Mouse (Mus musculus): ENCODE measurements around the gene Ube2h. TPM values are rescaled to one million over a fixed set of nuclear protein-coding genes. Genes with fewer than 3 reads are reported as not detected.

The Ube2h gene
- polyA plus RNA-seq, 1 experiment from 2014 or later = 56.9 TPM

- Histone ChIP-seq H3K4me1 (no peaks in the 10 kb centered on the region), H3K4me3 (replicated peaks) (no peak overlapping the region), H3K27ac (no peak overlapping the region), H3K36me3 (replicated peaks) (peaks cover 27% of the 10 kb centered on the region), H3K9me3 (no peaks in the 10 kb centered on the region), H3K9ac (no peak overlapping the region), H3K27me3 (no peaks in the 10 kb centered on the region), H3K4me2 (no peak overlapping the region)
- WGBS = 91% methylated on average over 4 of the region's 4 CpGs
- ATAC-seq (ENCODE audit: low FRiP score) = no peak
Measured at GRCm38 (mm10) chr6:30265402-30265801, 38.9 kb downstream of the Ube2h start.

GRCm38 (mm10) chr6:30263053-30263452, 41.3 kb downstream of the Ube2h start:
- H3K27ac ChIP-seq = no peak overlapping the region
- H3K9me3 ChIP-seq = no peaks in the 10 kb centered on the region
- peaks cover 43% of the 10 kb centered on the region for H3K36me3 ChIP-seq (replicated peaks)
- no peak overlapping the region for H3K9ac ChIP-seq
- WGBS = 88% methylated on average over 4 of the region's 4 CpGs
- no peaks in the 10 kb centered on the region for H3K4me1 ChIP-seq
- no peak overlapping the region for H3K4me2 ChIP-seq
- H3K4me3 ChIP-seq (replicated peaks) = no peak overlapping the region
- H3K27me3 ChIP-seq = no peaks in the 10 kb centered on the region
- ATAC-seq (ENCODE audit: low FRiP score) = no peak

GRCm38 (mm10) chr6:30259271-30259670, 45.1 kb downstream of the Ube2h start:
- H3K27ac ChIP-seq = no peak overlapping the region
- no peak for ATAC-seq (ENCODE audit: low FRiP score)
- no peak overlapping the region for H3K9ac ChIP-seq
- 95% methylated on average over 6 of the region's 6 CpGs for WGBS
- no peak overlapping the region for H3K4me2 ChIP-seq
- no peaks in the 10 kb centered on the region for H3K27me3 ChIP-seq
- H3K4me1 ChIP-seq = no peaks in the 10 kb centered on the region
- peaks cover 38% of the 10 kb centered on the region for H3K36me3 ChIP-seq (replicated peaks)
- no peak overlapping the region for H3K4me3 ChIP-seq (replicated peaks)
- H3K9me3 ChIP-seq = no peaks in the 10 kb centered on the region

GRCm38 (mm10) chr6:30257962-30258361, 46.4 kb downstream of the Ube2h start:
- no peak overlapping the region for H3K4me2 ChIP-seq
- H3K27me3 ChIP-seq = no peaks in the 10 kb centered on the region
- H3K27ac ChIP-seq = no peak overlapping the region
- no peak overlapping the region for H3K4me3 ChIP-seq (replicated peaks)
- H3K4me1 ChIP-seq = no peaks in the 10 kb centered on the region
- WGBS = 76% methylated on average over 1 of the region's 1 CpGs
- H3K9ac ChIP-seq = no peak overlapping the region
- peaks cover 40% of the 10 kb centered on the region for H3K36me3 ChIP-seq (replicated peaks)
- no peak for ATAC-seq (ENCODE audit: low FRiP score)
- H3K9me3 ChIP-seq = no peaks in the 10 kb centered on the region

GRCm38 (mm10) chr6:30255846-30256245, 48.5 kb downstream of the Ube2h start:
- Histone ChIP-seq H3K4me3 (replicated peaks) (no peak overlapping the region), H3K4me2 (no peak overlapping the region), H3K4me1 (no peaks in the 10 kb centered on the region), H3K36me3 (replicated peaks) (peaks cover 52% of the 10 kb centered on the region), H3K27ac (no peak overlapping the region), H3K9me3 (no peaks in the 10 kb centered on the region), H3K27me3 (no peaks in the 10 kb centered on the region), H3K9ac (no peak overlapping the region)
- no peak for ATAC-seq (ENCODE audit: low FRiP score)
- 90% methylated on average over 1 of the region's 1 CpGs for WGBS

- Histone ChIP-seq H3K4me1 (no peaks in the 10 kb centered on the region), H3K9me3 (no peaks in the 10 kb centered on the region), H3K27ac (no peak overlapping the region), H3K4me2 (no peak overlapping the region), H3K36me3 (replicated peaks) (peaks cover 40% of the 10 kb centered on the region), H3K4me3 (replicated peaks) (no peak overlapping the region), H3K27me3 (no peaks in the 10 kb centered on the region), H3K9ac (no peak overlapping the region)
- 93% methylated on average over 5 of the region's 5 CpGs for WGBS
- no peak for ATAC-seq (ENCODE audit: low FRiP score)
Measured at GRCm38 (mm10) chr6:30252271-30253010, 51.9 kb downstream of the Ube2h start.

- no peaks in the 10 kb centered on the region for H3K4me1 ChIP-seq
- H3K27me3 ChIP-seq = no peaks in the 10 kb centered on the region
- no peak overlapping the region for H3K4me3 ChIP-seq (replicated peaks)
- H3K9ac ChIP-seq = no peak overlapping the region
- H3K9me3 ChIP-seq = no peaks in the 10 kb centered on the region
- no peak overlapping the region for H3K27ac ChIP-seq
- no peak overlapping the region for H3K4me2 ChIP-seq
- peaks cover 29% of the 10 kb centered on the region for H3K36me3 ChIP-seq (replicated peaks)
- 87% methylated on average over 3 of the region's 3 CpGs for WGBS
- no peak for ATAC-seq (ENCODE audit: low FRiP score)
Measured at GRCm38 (mm10) chr6:30248708-30249107, 55.6 kb downstream of the Ube2h start.

GRCm38 (mm10) chr6:30245940-30246339, 58.4 kb downstream of the Ube2h start:
- 95% methylated on average over 5 of the region's 5 CpGs for WGBS
- no peak overlapping the region for H3K4me2 ChIP-seq
- no peaks in the 10 kb centered on the region for H3K9me3 ChIP-seq
- no peak overlapping the region for H3K9ac ChIP-seq
- no peak overlapping the region for H3K4me3 ChIP-seq (replicated peaks)
- ATAC-seq (ENCODE audit: low FRiP score) = no peak
- no peaks in the 10 kb centered on the region for H3K4me1 ChIP-seq
- no peaks in the 10 kb centered on the region for H3K27me3 ChIP-seq
- H3K36me3 ChIP-seq (replicated peaks) = peaks cover 12% of the 10 kb centered on the region; the same call in 1 of the 2 replicates
- no peak overlapping the region for H3K27ac ChIP-seq

- no peaks in the 10 kb centered on the region for H3K27me3 ChIP-seq
- no peaks in the 10 kb centered on the region for H3K4me1 ChIP-seq
- H3K9me3 ChIP-seq = no peaks in the 10 kb centered on the region
- no peak overlapping the region for H3K9ac ChIP-seq
- H3K27ac ChIP-seq = no peak overlapping the region
- 94% methylated on average over 5 of the region's 5 CpGs for WGBS
- no peak for ATAC-seq (ENCODE audit: low FRiP score)
- no peak overlapping the region for H3K4me3 ChIP-seq (replicated peaks)
- no peak overlapping the region for H3K4me2 ChIP-seq
- peaks cover 16% of the 10 kb centered on the region for H3K36me3 ChIP-seq (replicated peaks)
Measured at GRCm38 (mm10) chr6:30245397-30245796, 58.9 kb downstream of the Ube2h start.

- Histone ChIP-seq H3K4me2 (no peak overlapping the region), H3K9ac (no peak overlapping the region), H3K9me3 (no peaks in the 10 kb centered on the region), H3K36me3 (replicated peaks) (peaks cover 16% of the 10 kb centered on the region), H3K4me1 (no peaks in the 10 kb centered on the region), H3K4me3 (replicated peaks) (no peak overlapping the region), H3K27ac (no peak overlapping the region), H3K27me3 (no peaks in the 10 kb centered on the region)
- ATAC-seq (ENCODE audit: low FRiP score) = no peak
- 92% methylated on average over 9 of the region's 9 CpGs for WGBS
Measured at GRCm38 (mm10) chr6:30243347-30244007, 60.9 kb downstream of the Ube2h start.

- WGBS = 91% methylated on average over 4 of the region's 4 CpGs
- Histone ChIP-seq H3K27ac (no peak overlapping the region), H3K9me3 (no peaks in the 10 kb centered on the region), H3K27me3 (no peaks in the 10 kb centered on the region), H3K36me3 (replicated peaks) (peaks cover 12% of the 10 kb centered on the region), H3K9ac (no peak overlapping the region), H3K4me3 (replicated peaks) (no peak overlapping the region), H3K4me2 (no peak overlapping the region), H3K4me1 (no peaks in the 10 kb centered on the region)
- no peak for ATAC-seq (ENCODE audit: low FRiP score)
Measured at GRCm38 (mm10) chr6:30242928-30243327, 61.4 kb downstream of the Ube2h start.

- H3K4me2 ChIP-seq = no peak overlapping the region
- H3K9ac ChIP-seq = no peak overlapping the region
- ATAC-seq (ENCODE audit: low FRiP score) = no peak
- no peaks in the 10 kb centered on the region for H3K27me3 ChIP-seq
- 92% methylated on average over 7 of the region's 7 CpGs for whole genome bisulfite sequencing
- H3K27ac ChIP-seq = no peak overlapping the region
- no peak overlapping the region for H3K4me3 ChIP-seq (replicated peaks)
- no peaks in the 10 kb centered on the region for H3K4me1 ChIP-seq
- H3K9me3 ChIP-seq = no peaks in the 10 kb centered on the region
- H3K36me3 ChIP-seq (replicated peaks) = peaks cover 12% of the 10 kb centered on the region
Measured at GRCm38 (mm10) chr6:30240105-30240504, 64.2 kb downstream of the Ube2h start.

GRCm38 (mm10) chr6:30239207-30239606, 65.1 kb downstream of the Ube2h start:
- Histone ChIP-seq H3K27me3 (no peaks in the 10 kb centered on the region), H3K27ac (no peak overlapping the region), H3K36me3 (replicated peaks) (peaks cover 12% of the 10 kb centered on the region), H3K9ac (no peak overlapping the region), H3K4me1 (no peaks in the 10 kb centered on the region), H3K9me3 (no peaks in the 10 kb centered on the region), H3K4me3 (replicated peaks) (no peak overlapping the region), H3K4me2 (no peak overlapping the region)
- WGBS = 87% methylated on average over 6 of the region's 6 CpGs
- no peak for ATAC-seq (ENCODE audit: low FRiP score)
